Mouse (Mus musculus) hindlimb bud, embryonic 11.5 days (tissue): ENCODE results near the gene Entr1.
"Not testable (repeated sequence)": the region's sequence is repeated elsewhere in the genome, so short reads cannot be mapped to it uniquely, and the experiment has no call there.

ENCODE experiments used
- DNase-seq: peaks from one replicate; pipeline ENCODE4 v3.0.0-alpha.2; 2012; ENCODE audit warnings: low read depth, low spot score; ENCODE audit errors: extremely low spot score

Entr1 gene

DNA sequence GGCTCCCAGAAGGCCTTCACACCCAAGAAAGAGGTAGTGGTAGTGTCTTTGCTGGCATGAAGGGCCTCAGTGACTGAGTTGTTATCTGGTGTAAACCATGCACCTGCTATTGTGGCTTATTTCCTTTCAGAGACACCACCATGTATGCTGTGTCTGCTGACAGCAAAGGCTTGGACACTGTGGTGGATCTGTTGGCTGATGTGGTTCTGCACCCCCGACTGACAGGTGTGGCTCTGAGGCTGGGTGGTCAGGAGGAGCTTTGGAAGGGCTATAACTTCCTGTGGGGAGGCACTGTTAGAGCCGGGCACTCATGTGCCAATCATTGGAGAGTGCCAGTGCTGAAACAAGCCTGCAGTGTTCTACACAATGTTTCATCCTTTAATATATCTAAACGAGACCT is 1.8 kb upstream of the Entr1 start:
- DNase-seq, result no peak

DNA sequence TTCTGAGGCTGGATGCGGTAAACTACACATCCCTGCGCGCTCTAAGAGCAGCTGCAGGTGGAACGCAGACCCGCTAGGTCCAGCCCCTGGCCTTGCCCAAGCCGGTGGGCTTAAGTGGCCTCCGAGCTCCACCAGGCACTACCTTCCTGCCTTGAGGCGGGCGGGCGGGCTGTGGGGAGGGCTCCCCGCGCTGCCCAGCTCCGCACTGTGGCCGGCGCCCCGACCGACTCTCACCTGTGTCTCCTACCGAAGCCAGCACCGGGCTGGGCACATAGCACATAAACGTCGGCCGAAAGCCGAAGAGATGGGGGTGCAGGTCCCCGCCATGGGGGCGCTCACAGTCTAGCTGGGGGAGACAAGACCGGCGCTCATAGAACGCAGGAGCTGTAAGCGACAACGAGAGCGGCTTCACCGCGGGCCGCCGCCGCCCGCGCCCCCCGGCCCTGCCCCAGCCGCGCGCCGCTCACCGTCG is 398 bp downstream of the Entr1 start:
- no peak for DNase-seq

- DNase-seq, result no peak
Observed at GRCm38 (mm10) chr2:26387713-26388112, 1.4 kb downstream of the Entr1 start.

DNA sequence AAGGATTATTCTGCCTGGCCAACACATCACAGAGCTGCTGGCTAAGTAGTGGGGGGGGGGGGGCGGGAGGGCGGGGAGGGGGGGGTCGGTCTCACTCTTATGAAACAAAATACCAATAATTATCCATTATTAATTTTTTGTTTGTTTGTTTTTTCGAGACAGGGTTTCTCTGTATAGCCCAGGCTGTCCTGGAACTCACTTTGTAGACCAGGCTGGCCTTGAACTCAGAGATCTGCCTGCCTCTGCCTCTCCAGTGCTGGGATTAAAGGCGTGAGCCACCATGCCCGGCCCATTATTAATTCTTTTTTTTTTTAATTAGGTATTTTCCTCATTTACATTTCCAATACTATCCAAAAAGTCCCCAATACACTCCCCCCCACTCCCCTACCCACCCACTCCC is 8.2 kb downstream of the Entr1 start:
- DNase-seq, result not testable (repeated sequence)

DNA sequence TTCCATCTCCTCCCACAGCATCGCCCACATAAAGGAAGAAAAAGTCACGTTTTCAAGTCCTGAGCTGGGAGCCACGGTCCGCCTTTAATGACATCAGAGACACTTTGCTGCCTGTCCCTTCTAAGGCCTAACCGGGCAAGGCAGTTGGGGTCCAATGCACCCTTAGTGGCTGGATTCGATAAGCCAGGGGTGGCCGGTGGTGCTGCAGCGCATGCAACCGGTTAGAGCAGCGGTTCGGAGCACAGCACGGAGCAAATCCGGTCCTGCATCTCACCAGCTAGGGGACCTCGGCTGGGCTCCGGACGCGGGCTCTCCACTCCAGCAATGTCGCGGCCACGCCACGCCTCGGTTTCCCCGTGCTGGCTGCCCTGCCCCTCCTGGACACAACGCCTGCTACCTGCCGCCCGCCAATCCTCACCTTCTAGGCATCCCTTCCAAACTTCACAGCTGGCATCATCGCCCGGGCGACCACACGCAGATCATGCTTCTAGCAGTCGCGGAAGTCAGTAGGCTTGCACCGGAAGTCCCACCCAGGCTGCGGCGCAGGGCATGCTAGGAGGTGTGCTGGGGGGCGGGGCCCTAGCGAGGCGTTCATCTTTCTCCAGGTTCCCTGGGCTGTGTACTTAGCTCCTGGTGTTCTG is 8.9 kb downstream of the Entr1 start, which contains the start of gene Snapc4:
Snapc4 (minus strand) TSS at position 523 of the 641 bp plus-strand sequence.
- DNase-seq, result peak; percentile 44

- DNase-seq, result no peak
Observed at GRCm38 (mm10) chr2:26372396-26372795, 16.7 kb downstream of the Entr1 start.

DNA sequence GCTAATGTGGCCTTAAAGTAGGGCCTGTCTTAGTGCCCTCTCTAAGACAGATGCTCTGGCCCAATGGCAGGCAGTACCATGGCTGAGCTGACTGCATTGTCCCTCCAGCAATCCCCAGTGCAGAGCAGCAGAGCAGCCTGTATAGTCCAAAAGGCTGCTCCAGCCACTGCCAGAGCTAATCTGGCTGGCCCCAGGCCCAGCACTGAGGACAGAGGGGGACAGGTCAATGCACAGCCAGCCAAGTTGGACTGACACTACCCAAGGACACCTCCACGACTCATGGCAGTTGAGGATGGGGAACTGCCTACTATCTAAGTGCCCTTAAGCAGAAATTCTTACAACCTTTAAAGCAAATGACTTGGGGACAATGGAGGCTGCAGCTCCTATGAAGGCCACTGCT is 20.5 kb downstream of the Entr1 start:
- no peak for DNase-seq

GRCm38 (mm10) chr2:26367911-26368310 is 21.2 kb downstream of the Entr1 start:
- DNase-seq, result no peak

- DNase-seq, result no peak
Observed at GRCm38 (mm10) chr2:26364738-26365465, 24.2 kb downstream of the Entr1 start.

- no peak for DNase-seq
Observed at GRCm38 (mm10) chr2:26363481-26363880, 25.6 kb downstream of the Entr1 start.

DNA sequence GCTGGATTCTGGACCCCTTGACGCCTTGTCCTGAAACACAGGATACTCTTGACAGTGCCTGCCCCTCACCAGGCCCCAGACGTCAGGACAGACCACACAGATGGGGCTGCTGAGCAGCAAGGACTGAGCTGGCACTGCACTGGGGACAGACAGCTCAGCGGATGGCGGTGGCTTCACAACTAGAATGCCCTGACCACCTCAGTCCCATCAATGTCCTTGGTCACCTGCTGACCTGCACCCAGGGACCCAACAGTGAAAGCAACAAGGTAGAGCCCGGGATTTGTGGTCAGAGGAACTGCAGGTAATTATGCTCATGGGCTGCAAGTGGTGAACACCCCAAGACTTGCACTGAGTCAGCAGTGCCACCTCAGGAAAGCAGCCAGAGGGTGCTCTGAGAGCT is 26.1 kb downstream of the Entr1 start:
- DNase-seq, result no peak

GRCm38 (mm10) chr2:26360772-26361171 is 28.3 kb downstream of the Entr1 start, which contains the start of gene Card9:
Card9 (minus strand) TSS chr2:26360918.
- no peak for DNase-seq

DNA sequence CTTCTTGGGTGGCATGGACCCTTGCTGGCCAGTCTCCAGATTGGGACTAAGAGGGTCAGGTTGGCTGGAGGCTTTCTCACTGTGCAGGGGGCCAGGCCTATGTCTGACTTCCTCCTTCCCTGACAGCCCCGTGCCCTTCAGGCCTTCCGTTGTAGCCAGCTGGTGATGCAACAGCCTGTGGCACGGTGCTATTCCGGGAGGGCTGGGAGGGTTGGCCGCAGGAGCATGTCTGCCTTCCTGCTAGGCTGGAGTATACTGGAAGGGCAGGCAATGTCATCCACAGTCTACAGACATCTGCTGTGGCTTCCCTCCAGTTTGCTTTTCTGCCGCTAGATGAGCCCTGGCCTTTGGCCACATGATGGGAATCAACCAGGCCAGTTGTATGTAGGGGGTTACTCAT is 29.1 kb downstream of the Entr1 start:
- no peak for DNase-seq

- DNase-seq, result no peak
Observed at GRCm38 (mm10) chr2:26358667-26359320, 30.3 kb downstream of the Entr1 start.

GRCm38 (mm10) chr2:26357484-26357883 is 31.6 kb downstream of the Entr1 start:
- no peak for DNase-seq

GRCm38 (mm10) chr2:26356678-26357077 is 32.4 kb downstream of the Entr1 start:
- DNase-seq, result no peak

DNA sequence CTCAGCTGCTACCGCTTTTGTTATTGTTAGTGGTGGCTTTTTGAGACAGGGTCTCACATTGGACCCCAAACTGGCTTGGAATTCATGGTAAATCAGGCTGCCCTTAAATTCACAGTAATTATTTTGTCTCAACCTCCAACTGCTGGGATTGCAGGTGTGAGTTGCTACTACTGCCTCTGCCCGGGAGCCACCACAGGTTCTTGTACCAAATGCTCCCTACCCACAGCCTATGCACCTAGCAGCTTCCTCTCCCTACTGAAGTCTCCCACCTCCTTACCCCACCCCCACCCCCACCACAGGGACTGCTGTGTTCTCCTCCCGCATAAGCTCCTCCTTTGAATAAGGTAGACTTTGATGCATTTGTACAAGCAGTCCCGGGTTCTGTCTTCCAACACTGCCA is 32.9 kb downstream of the Entr1 start:
- DNase-seq, result no peak

- DNase-seq, result no peak
Observed at GRCm38 (mm10) chr2:26354401-26354800, 34.7 kb downstream of the Entr1 start.

GRCm38 (mm10) chr2:26353066-26353980 is 35.8 kb downstream of the Entr1 start:
- no peak for DNase-seq

DNA sequence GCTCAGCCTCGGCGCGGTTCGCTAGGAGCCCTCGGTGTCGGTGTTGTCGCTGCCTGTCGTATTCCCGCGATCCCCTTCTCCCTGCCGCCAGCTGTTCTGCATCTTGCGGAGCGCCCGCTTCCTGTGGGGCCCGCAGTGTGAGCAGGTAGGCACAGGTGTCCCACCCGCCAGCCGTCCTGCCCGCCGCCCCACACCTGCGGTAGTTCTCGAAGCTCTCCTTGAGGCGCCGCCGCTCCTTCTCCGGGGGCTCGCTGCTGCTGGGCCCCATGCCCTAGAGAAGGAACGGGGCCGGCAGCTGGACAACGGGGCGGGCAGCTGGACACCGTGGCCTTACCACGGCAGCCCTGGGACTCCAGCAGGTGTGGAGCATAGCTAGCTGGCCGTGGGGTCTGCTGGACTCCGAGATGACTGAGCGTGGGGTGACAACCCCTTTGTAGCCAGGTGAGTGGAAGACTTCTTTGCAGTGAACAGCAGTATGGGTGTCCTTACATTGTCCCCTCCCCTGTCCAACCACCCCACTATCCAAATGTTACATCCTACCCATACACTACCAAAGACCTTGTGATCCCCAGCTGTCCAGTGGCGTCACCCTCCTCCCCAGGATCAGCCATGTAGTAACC is 36.7 kb downstream of the Entr1 start:
- no peak for DNase-seq
